Mouse (Mus musculus): ENCODE measurements around the gene Cpb2.

Gene Cpb2

GRCm38 (mm10) chr14:75246024-75247000, 4.2 kb downstream of the Cpb2 start:
- DNase-seq (ENCODE audit: low read depth, low spot score): no peak

GRCm38 (mm10) chr14:75250432-75250831, 8.3 kb downstream of the Cpb2 start:
- no peak for DNase-seq (ENCODE audit: low read depth, low spot score)

GRCm38 (mm10) chr14:75256521-75256920, 14.4 kb downstream of the Cpb2 start:
- DNase-seq (ENCODE audit: low read depth, low spot score): no peak

- DNase-seq (ENCODE audit: low read depth, low spot score): no peak
These were observed 27.4 kb downstream of the Cpb2 start for GRCm38 (mm10) chr14:75269531-75269930.

- peak; percentile 17 for DNase-seq (ENCODE audit: low read depth, low spot score)
These were observed 37.6 kb downstream of the Cpb2 start for GRCm38 (mm10) chr14:75279716-75280115.

- DNase-seq (ENCODE audit: low read depth, low spot score): peak; percentile 16
These were observed 38.3 kb downstream of the Cpb2 start for GRCm38 (mm10) chr14:75280406-75280805.

- DNase-seq (ENCODE audit: low read depth, low spot score): no peak
These were observed 41.6 kb downstream of the Cpb2 start for GRCm38 (mm10) chr14:75283609-75284192.

- DNase-seq (ENCODE audit: low read depth, low spot score): peak; percentile 96
These were observed 42.3 kb downstream of the Cpb2 start, which contains the start of gene Zc3h13 for GRCm38 (mm10) chr14:75284193-75284915. Gene Zc3h13, plus strand, starts transcription at chr14:75284373.

- no peak for DNase-seq (ENCODE audit: low read depth, low spot score)
These were observed 59.0 kb downstream of the Cpb2 start for GRCm38 (mm10) chr14:75301081-75301480.

- no peak for DNase-seq (ENCODE audit: low read depth, low spot score)
These were observed 61.7 kb downstream of the Cpb2 start for GRCm38 (mm10) chr14:75303807-75304206.

- DNase-seq (ENCODE audit: low read depth, low spot score): peak; percentile 62
These were observed 65.8 kb downstream of the Cpb2 start for GRCm38 (mm10) chr14:75307855-75308254.

GRCm38 (mm10) chr14:75309336-75309992, 67.4 kb downstream of the Cpb2 start:
- peak; percentile 53 for DNase-seq (ENCODE audit: low read depth, low spot score)

GRCm38 (mm10) chr14:75314484-75314883, 72.4 kb downstream of the Cpb2 start:
- DNase-seq (ENCODE audit: low read depth, low spot score): peak; percentile 6

- no peak for DNase-seq (ENCODE audit: low read depth, low spot score)
These were observed 76.6 kb downstream of the Cpb2 start for GRCm38 (mm10) chr14:75318736-75319135.

- DNase-seq (ENCODE audit: low read depth, low spot score): no peak
These were observed 78.2 kb downstream of the Cpb2 start for GRCm38 (mm10) chr14:75320269-75320668.

- no peak for DNase-seq (ENCODE audit: low read depth, low spot score)
These were observed 81.3 kb downstream of the Cpb2 start for GRCm38 (mm10) chr14:75323354-75323753.

GRCm38 (mm10) chr14:75328062-75328461, 86.0 kb downstream of the Cpb2 start:
- no peak for DNase-seq (ENCODE audit: low read depth, low spot score)

- peak; percentile 14 for DNase-seq (ENCODE audit: low read depth, low spot score)
These were observed 88.5 kb downstream of the Cpb2 start for GRCm38 (mm10) chr14:75330621-75331020.

Measured in brain, adult 2 months (tissue).